Mouse (Mus musculus): ENCODE data around the gene Zfp652. TPM values are rescaled to one million over a fixed set of nuclear protein-coding genes. Genes with fewer than 3 reads are reported as not detected.

Zfp652 gene
- total RNA-seq, 2 experiments from 2014 or later, result 94.6 to 110 TPM

GRCm38 (mm10) chr11:95824071-95824876, 111.8 kb downstream of the Zfp652 start, which contains the start of gene Phospho1:
Gene Phospho1 (plus strand): TSS chr11:95824499.
- H3K4me3 ChIP-seq, result peak within 1 kb of the TSS; percentile 95
- H3K27ac ChIP-seq, result peak within 1 kb of the TSS; percentile 99
- peak; percentile 98 for DNase-seq
- intact Hi-C loops (cut with DNase I), result loop anchor here (2.0 kb wide), 1 partner anchor 47 kb away; no protein-coding TSS in a partner anchor
- TF ChIP-seq CTCF (IDR thresholded peaks at IDR 0.05), result no peak

GRCm38 (mm10) chr11:95824877-95825243, 112.4 kb downstream of the Zfp652 start:
- Histone ChIP-seq H3K27ac (peak overlapping the region; percentile 99), H3K4me3 (peak overlapping the region; percentile 95)
- intact Hi-C loops (cut with DNase I), result loop anchor here (2.0 kb wide), 1 partner anchor 48 kb away; no protein-coding TSS in a partner anchor
- no peak for TF ChIP-seq CTCF (IDR thresholded peaks at IDR 0.05)
- peak; percentile 95 for DNase-seq

GRCm38 (mm10) chr11:95825625-95826024, 113.2 kb downstream of the Zfp652 start:
- intact Hi-C loops (cut with DNase I), result loop anchor here (2.0 kb wide), 1 partner anchor 49 kb away; no protein-coding TSS in a partner anchor
- H3K27ac ChIP-seq, result peak overlapping the region; percentile 99
- peak overlapping the region; percentile 95 for H3K4me3 ChIP-seq
- DNase-seq, result no peak
- no peak for TF ChIP-seq CTCF (IDR thresholded peaks at IDR 0.05)

GRCm38 (mm10) chr11:95826317-95827167, 114.1 kb downstream of the Zfp652 start:
- peak overlapping the region; percentile 23 for H3K4me3 ChIP-seq
- DNase-seq, result no peak
- no peak for TF ChIP-seq CTCF (IDR thresholded peaks at IDR 0.05)
- intact Hi-C loops (cut with DNase I), result no loop called here
- peak overlapping the region; percentile 70 for H3K27ac ChIP-seq

GRCm38 (mm10) chr11:95827168-95827447, 114.6 kb downstream of the Zfp652 start:
- intact Hi-C loops (cut with DNase I), result no loop called here
- TF ChIP-seq CTCF (IDR thresholded peaks at IDR 0.05), result no peak
- peak overlapping the region; percentile 23; the same call in 1 of the 2 replicates for H3K4me3 ChIP-seq
- H3K27ac ChIP-seq, result peak overlapping the region; percentile 70
- DNase-seq, result no peak

- intact Hi-C loops (cut with DNase I), result loop anchor here (1.0 kb wide), 1 partner anchor 26 kb away; no protein-coding TSS in a partner anchor
- H3K27ac ChIP-seq, result peak overlapping the region; percentile 70
- H3K4me3 ChIP-seq, result peak overlapping the region; percentile 23; the same call in 1 of the 2 replicates
Measured at GRCm38 (mm10) chr11:95827464-95828085, 115.1 kb downstream of the Zfp652 start.

GRCm38 (mm10) chr11:95828181-95828964, 115.9 kb downstream of the Zfp652 start:
- no peak for DNase-seq
- TF ChIP-seq CTCF (IDR thresholded peaks at IDR 0.05), result no peak
- Histone ChIP-seq H3K27ac (peak overlapping the region; percentile 57; the same call in 1 of the 2 replicates), H3K4me3 (peak overlapping the region; percentile 13; the same call in 1 of the 2 replicates)
- intact Hi-C loops (cut with DNase I), result loop anchor here (1.0 kb wide), 1 partner anchor 25 kb away; no protein-coding TSS in a partner anchor

More at GRCm38 (mm10) chr11:95827464-95828085, 115.1 kb downstream of the Zfp652 start:
- peak; percentile 70 for DNase-seq
- TF ChIP-seq CTCF (IDR thresholded peaks at IDR 0.05), result peak; percentile 83

- no peak for DNase-seq
- TF ChIP-seq CTCF (IDR thresholded peaks at IDR 0.05), result no peak
- H3K27ac ChIP-seq, result no peak overlapping the region
- no peak overlapping the region for H3K4me3 ChIP-seq
- intact Hi-C loops (cut with DNase I), result no loop called here
Measured at GRCm38 (mm10) chr11:95829526-95830050, 117.1 kb downstream of the Zfp652 start.

GRCm38 (mm10) chr11:95830411-95831275, 118.2 kb downstream of the Zfp652 start:
- no peak for TF ChIP-seq CTCF (IDR thresholded peaks at IDR 0.05)
- intact Hi-C loops (cut with DNase I), result no loop called here
- DNase-seq, result peak; percentile 33
- H3K27ac ChIP-seq, result peak overlapping the region; percentile 8; the same call in 1 of the 2 replicates
- peak overlapping the region; percentile 62 for H3K4me3 ChIP-seq

GRCm38 (mm10) chr11:95831276-95831619, 118.8 kb downstream of the Zfp652 start:
- Histone ChIP-seq H3K4me3 (peak overlapping the region; percentile 62), H3K27ac (peak overlapping the region; percentile 8; the same call in 1 of the 2 replicates)
- intact Hi-C loops (cut with DNase I), result no loop called here
- DNase-seq, result no peak
- TF ChIP-seq CTCF (IDR thresholded peaks at IDR 0.05), result no peak

Measured in gastrocnemius, adult 2 months (tissue).